Mouse (Mus musculus) myocyte (in vitro differentiated cells): ENCODE results near the gene Lamb3. TPM values are rescaled to one million over a fixed set of nuclear protein-coding genes. Genes with fewer than 3 reads are reported as not detected.

ENCODE experiments used
- H3K27me3 ChIP-seq: one replicate; pipeline ENCODE4 v1.6.1; 2011; ENCODE audit not compliant: control insufficient read depth, insufficient read depth, insufficient read length
- H3K36me3 ChIP-seq: one replicate; pipeline ENCODE4 v1.6.1; 2011; ENCODE audit not compliant: control insufficient read depth, insufficient read depth
- H3K4me2 ChIP-seq: one replicate; pipeline ENCODE4 v1.6.1; 2011; ENCODE audit warnings: low read depth, control low read depth
- H3K4me3 ChIP-seq: one replicate; pipeline ENCODE4 v1.5.1; 2011; ENCODE audit warnings: mild to moderate bottlenecking, control low read depth, moderate library complexity
- H3K79me2 ChIP-seq: one replicate; pipeline ENCODE4 v1.6.1; 2011; ENCODE audit not compliant: control insufficient read depth, insufficient read depth
- H3ac ChIP-seq: one replicate; pipeline ENCODE4 v1.6.1; 2011; ENCODE audit not compliant: control insufficient read depth, insufficient read length
- CEBPB ChIP-seq: IDR thresholded peaks from 2 replicates; pipeline ENCODE4 v1.6.1; 2011; ENCODE audit warnings: mild to moderate bottlenecking, moderate library complexity; ENCODE audit not compliant: poor library complexity, insufficient read depth, severe bottlenecking
- E2F4 ChIP-seq: IDR thresholded peaks from one replicate; pipeline ENCODE4 v1.6.1; 2011; ENCODE audit warnings: mild to moderate bottlenecking, control low read depth, moderate library complexity; ENCODE audit not compliant: insufficient read depth
- MAX ChIP-seq: IDR thresholded peaks from one replicate; pipeline ENCODE4 v1.6.1; 2011; ENCODE audit warnings: low read depth, mild to moderate bottlenecking, control low read depth
- MYOD1 ChIP-seq, 3 experiments: IDR thresholded peaks; one replicate each; pipeline ENCODE4 v1.6.1; 2011; ENCODE audit warnings: control low read depth in 2 of 3, low read depth in 2 of 3, mild to moderate bottlenecking in 2 of 3, moderate library complexity in 1 of 3; ENCODE audit not compliant: insufficient read length in 2 of 3, control insufficient read depth in 1 of 3
- MYOG ChIP-seq, 3 experiments: IDR thresholded peaks; one replicate each; pipeline ENCODE4 v1.6.1; 2011; ENCODE audit warnings: control low read depth in 2 of 3, low read depth in 2 of 3, mild to moderate bottlenecking in 2 of 3; ENCODE audit not compliant: insufficient read length in 2 of 3, control insufficient read depth in 1 of 3, insufficient read depth in 1 of 3
- POLR2A ChIP-seq: IDR thresholded peaks from one replicate; pipeline ENCODE4 v1.6.1; 2011; ENCODE audit warnings: low read depth, mild to moderate bottlenecking, control low read depth, moderate library complexity; ENCODE audit not compliant: insufficient read length
- POLR2AphosphoS2 ChIP-seq: IDR thresholded peaks from one replicate; pipeline ENCODE4 v1.6.1; 2011; ENCODE audit warnings: low read depth, control low read depth; ENCODE audit not compliant: insufficient read length
- REST ChIP-seq: IDR thresholded peaks from one replicate; pipeline ENCODE4 v1.6.1; 2011; ENCODE audit warnings: mild to moderate bottlenecking, control low read depth, moderate library complexity; ENCODE audit not compliant: insufficient read depth, insufficient read length
- SRF ChIP-seq: IDR thresholded peaks from one replicate; pipeline ENCODE4 v1.6.1; 2011; ENCODE audit warnings: low read depth; ENCODE audit not compliant: control insufficient read depth, insufficient read length
- TCF12 ChIP-seq: IDR thresholded peaks from one replicate; pipeline ENCODE4 v1.6.1; 2011; ENCODE audit warnings: mild to moderate bottlenecking, control low read depth; ENCODE audit not compliant: poor library complexity, insufficient read depth, severe bottlenecking
- TCF3 ChIP-seq: IDR thresholded peaks from one replicate; pipeline ENCODE4 v1.6.1; 2011; ENCODE audit warnings: low read depth, control low read depth; ENCODE audit not compliant: insufficient read length
- USF1 ChIP-seq: IDR thresholded peaks from one replicate; pipeline ENCODE4 v1.6.1; 2011; ENCODE audit warnings: low read depth, mild to moderate bottlenecking, control low read depth, moderate library complexity
- polyA plus RNA-seq: library from polyadenylated mRNA; unstranded; fragments of >200 nt; fragmentation: generic; extraction: Trizol; gene quantifications from one replicate; pipeline ENCODE4 v1.2.1, GENCODE M21; 2012; ENCODE audit warnings: missing spikeins

Lamb3 gene
- polyA plus RNA-seq, 1 experiment, result 15.5 TPM

- no peaks in the 10 kb centered on the region for H3K27me3 ChIP-seq
- H3K4me2 ChIP-seq, result no peak overlapping the region
- no peak overlapping the region for H3K4me3 ChIP-seq
- H3ac ChIP-seq, result no peak overlapping the region
- H3K79me2 ChIP-seq, result no peaks in the 10 kb centered on the region
- H3K36me3 ChIP-seq, result no peaks in the 10 kb centered on the region
- no peak for TF ChIP-seq E2F4
- TF ChIP-seq POLR2A, result no peak
- no peak for TF ChIP-seq MYOG (IDR thresholded peaks at IDR 0.05; ENCODE audit: control insufficient read depth in 1 of 3, insufficient read depth in 1 of 3, insufficient read length in 2 of 3, low read depth in 2 of 3)
- no peak for TF ChIP-seq TCF12
- TF ChIP-seq MYOD1 (IDR thresholded peaks at IDR 0.05; ENCODE audit: control insufficient read depth in 1 of 3, insufficient read length in 2 of 3, low read depth in 2 of 3), result no peak
- TF ChIP-seq SRF, result no peak
- no peak for TF ChIP-seq REST
- no peak for TF ChIP-seq POLR2AphosphoS2
- TF ChIP-seq MAX, result no peak
- no peak for TF ChIP-seq TCF3
- TF ChIP-seq USF1, result no peak
These were observed 119.7 kb downstream of the Lamb3 start for GRCm38 (mm10) chr1:193327216-193327615.

- TF ChIP-seq CEBPB, result no peak
- no peak for TF ChIP-seq POLR2AphosphoS2
- no peak for TF ChIP-seq E2F4
- TF ChIP-seq MAX, result no peak
- no peak for TF ChIP-seq SRF
- TF ChIP-seq REST, result no peak
- TF ChIP-seq USF1, result no peak
- TF ChIP-seq TCF12, result no peak
- no peak for TF ChIP-seq POLR2A
- TF ChIP-seq MYOG (IDR thresholded peaks at IDR 0.05; ENCODE audit: control insufficient read depth in 1 of 3, insufficient read depth in 1 of 3, insufficient read length in 2 of 3, low read depth in 2 of 3), result no peak
- no peak for TF ChIP-seq MYOD1 (IDR thresholded peaks at IDR 0.05; ENCODE audit: control insufficient read depth in 1 of 3, insufficient read length in 2 of 3, low read depth in 2 of 3)
- TF ChIP-seq TCF3, result no peak
These were observed 120.2 kb downstream of the Lamb3 start for GRCm38 (mm10) chr1:193327686-193328085.

GRCm38 (mm10) chr1:193329557-193329956 lies 122.1 kb downstream of the Lamb3 start:
- H3K4me2 ChIP-seq, result no peak overlapping the region
- no peaks in the 10 kb centered on the region for H3K79me2 ChIP-seq
- no peaks in the 10 kb centered on the region for H3K27me3 ChIP-seq
- H3K4me3 ChIP-seq, result no peak overlapping the region
- peak overlapping the region; percentile 16 for H3ac ChIP-seq
- no peaks in the 10 kb centered on the region for H3K36me3 ChIP-seq
- TF ChIP-seq POLR2A, result no peak
- no peak for TF ChIP-seq MYOG (IDR thresholded peaks at IDR 0.05; ENCODE audit: control insufficient read depth in 1 of 3, insufficient read depth in 1 of 3, insufficient read length in 2 of 3, low read depth in 2 of 3)
- TF ChIP-seq TCF12, result no peak
- TF ChIP-seq POLR2AphosphoS2, result no peak
- no peak for TF ChIP-seq TCF3
- no peak for TF ChIP-seq SRF
- no peak for TF ChIP-seq MYOD1 (IDR thresholded peaks at IDR 0.05; ENCODE audit: control insufficient read depth in 1 of 3, insufficient read length in 2 of 3, low read depth in 2 of 3)
- no peak for TF ChIP-seq CEBPB
- no peak for TF ChIP-seq USF1
- TF ChIP-seq E2F4, result no peak
- no peak for TF ChIP-seq MAX
- no peak for TF ChIP-seq REST

More at GRCm38 (mm10) chr1:193327686-193328085, 120.2 kb downstream of the Lamb3 start:
- Histone ChIP-seq H3K36me3 (no peaks in the 10 kb centered on the region), H3K27me3 (no peaks in the 10 kb centered on the region), H3ac (no peak overlapping the region), H3K79me2 (no peaks in the 10 kb centered on the region), H3K4me3 (no peak overlapping the region), H3K4me2 (no peak overlapping the region)

GRCm38 (mm10) chr1:193330172-193330571 lies 122.7 kb downstream of the Lamb3 start:
- H3K4me3 ChIP-seq, result no peak overlapping the region
- no peaks in the 10 kb centered on the region for H3K79me2 ChIP-seq
- no peaks in the 10 kb centered on the region for H3K27me3 ChIP-seq
- peak overlapping the region; percentile 16 for H3ac ChIP-seq
- no peaks in the 10 kb centered on the region for H3K36me3 ChIP-seq
- peak in 2 of 3 experiments; percentile 12 to 14 for TF ChIP-seq MYOG (IDR thresholded peaks at IDR 0.05; ENCODE audit: control insufficient read depth in 1 of 3, insufficient read depth in 1 of 3, insufficient read length in 2 of 3, low read depth in 2 of 3)
- TF ChIP-seq TCF3, result no peak
- no peak for TF ChIP-seq E2F4
- no peak for TF ChIP-seq CEBPB
- no peak for TF ChIP-seq POLR2A
- TF ChIP-seq MYOD1 (IDR thresholded peaks at IDR 0.05; ENCODE audit: control insufficient read depth in 1 of 3, insufficient read length in 2 of 3, low read depth in 2 of 3), result peak in 2 of 3 experiments; percentile 36 to 73
- TF ChIP-seq SRF, result no peak
- no peak for TF ChIP-seq POLR2AphosphoS2
- H3K4me2 ChIP-seq, result no peak overlapping the region

- H3K4me3 ChIP-seq, result no peak overlapping the region
- no peak overlapping the region for H3K4me2 ChIP-seq
- H3K79me2 ChIP-seq, result no peaks in the 10 kb centered on the region
- no peaks in the 10 kb centered on the region for H3K27me3 ChIP-seq
- peak overlapping the region; percentile 16 for H3ac ChIP-seq
- no peak for TF ChIP-seq MAX
- no peaks in the 10 kb centered on the region for H3K36me3 ChIP-seq
These were observed 123.1 kb downstream of the Lamb3 start for GRCm38 (mm10) chr1:193330626-193331025.
